Mouse (Mus musculus) layer of hippocampus, postnatal 14 days (tissue): ENCODE measurements around the gene Fam120a. TPM values are rescaled to one million over a fixed set of nuclear protein-coding genes. Genes with fewer than 3 reads are reported as not detected.
A peak's percentile ranks its signal among the peaks of the same experiment; 100 is the strongest.

Experiments
- DNase-seq, 2 experiments: peaks; one replicate each; pipeline ENCODE4 v3.0.0; 2021 to 2022; ENCODE audit warnings: low spot score in 2 of 2, mixed read lengths in 1 of 2
- long read RNA-seq, 2 experiments: library from polyadenylated mRNA; stranded (forward); transcript quantifications; one replicate each; pipeline ENCODE4 v2.0.0; 2021
- total RNA-seq, 2 experiments: library from RNA; stranded (reverse); gene quantifications; 2 replicates each; pipeline ENCODE4 v1.2.3; 2021

The Fam120a gene
- total RNA-seq, result 100 to 1,000 TPM; 113 to 114 TPM
- long read RNA-seq, experiment 1, full-length matches to known transcripts, result 11 of 35 reads
- long read RNA-seq, experiment 1, partial matches to known transcripts, result 19 of 35 reads
- long read RNA-seq, experiment 1, other reads (novel, unspliced or antisense), result 5 of 35 reads
- long read RNA-seq, experiment 2, full-length matches to known transcripts, result 19 of 43 reads
- long read RNA-seq, experiment 2, partial matches to known transcripts, result 16 of 43 reads
- long read RNA-seq, experiment 2, other reads (novel, unspliced or antisense), result 8 of 43 reads

DNA sequence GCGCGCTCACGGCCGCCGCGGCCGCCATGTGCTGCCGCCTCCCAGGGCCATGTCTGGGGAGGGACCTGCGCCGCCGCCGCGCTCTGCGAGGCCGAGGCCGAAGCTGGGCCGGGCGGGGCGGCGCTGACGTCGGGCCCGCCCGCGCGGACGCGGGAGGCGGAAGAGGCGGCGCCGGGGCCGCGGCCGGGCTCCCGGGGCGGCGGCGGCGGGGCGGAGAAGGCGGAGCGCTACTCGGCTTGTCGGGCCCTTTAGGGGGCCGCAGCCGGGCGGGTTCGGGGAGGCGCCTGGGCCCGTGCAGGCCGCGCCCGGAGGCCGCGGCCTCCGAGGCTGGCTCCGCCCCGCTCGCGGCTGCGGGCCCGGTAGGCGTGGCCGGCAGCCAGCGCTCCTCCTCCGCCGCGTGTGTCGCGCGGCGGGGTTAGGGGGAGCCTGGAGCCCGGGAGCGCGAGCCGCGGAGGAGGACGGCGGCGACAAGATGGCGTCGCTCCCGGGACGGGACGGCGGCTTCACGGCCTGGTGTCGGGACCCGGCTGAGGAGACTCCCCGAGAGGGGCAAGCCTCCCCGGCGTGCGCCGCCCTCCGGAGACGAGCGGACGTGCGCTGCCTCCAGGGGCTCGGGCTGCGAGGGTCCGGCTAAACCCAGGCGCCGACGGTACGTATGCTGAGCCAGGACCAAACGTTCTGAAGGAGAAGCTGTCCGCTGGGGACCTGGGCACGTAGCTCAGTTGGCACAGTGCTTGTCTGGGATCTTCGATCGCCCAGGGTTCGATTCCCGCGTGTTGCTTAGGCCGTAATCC, at the start of gene Fam120a:
TSS of gene Fam120a (minus strand) at position 62 of the 794 bp plus-strand sequence.
- peak; percentile 82 to 85 for DNase-seq

DNA sequence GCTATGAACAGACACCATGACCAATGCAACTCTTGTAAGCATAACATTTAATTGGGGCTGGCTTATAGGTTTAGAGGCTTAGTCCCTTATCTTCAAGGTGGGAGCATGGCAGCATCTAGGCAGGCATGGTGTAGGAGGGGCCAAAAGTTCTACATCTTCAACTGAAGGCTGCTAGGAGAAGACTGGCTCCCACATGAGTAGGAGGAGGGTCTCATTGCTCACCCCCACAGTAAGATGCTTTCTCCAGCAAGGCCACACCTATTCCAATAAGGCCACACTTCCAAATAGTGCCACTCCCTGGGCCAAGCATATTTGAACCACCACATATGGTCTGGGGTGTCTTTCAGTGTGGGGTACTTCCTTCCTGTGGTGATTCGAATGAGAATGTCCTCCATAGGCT, 49.6 kb upstream of the Fam120a start:
- no peak for DNase-seq

DNA sequence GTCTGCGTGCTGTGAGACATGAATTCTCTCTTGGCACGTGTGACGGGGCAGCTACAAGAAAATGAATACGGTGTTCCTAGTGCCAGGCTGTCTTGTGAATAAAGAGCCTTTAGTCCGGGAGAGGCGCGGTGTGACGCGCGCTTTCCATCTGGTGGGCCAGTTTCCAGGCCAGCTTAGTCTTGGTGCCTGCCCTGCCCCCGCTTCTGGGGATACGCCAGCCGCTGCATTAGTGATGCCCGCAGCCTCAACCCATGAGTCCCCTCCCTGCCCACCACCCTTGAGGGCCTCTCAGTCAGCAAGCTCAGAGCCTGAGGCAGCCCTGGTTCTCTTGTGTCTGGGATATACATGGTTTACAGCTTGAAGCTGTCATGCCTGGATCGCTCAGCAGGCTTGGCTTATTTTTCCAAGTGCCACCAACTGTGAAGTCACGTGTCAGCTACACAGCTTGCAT, 48.5 kb upstream of the Fam120a start:
- DNase-seq, result peak; percentile 91 to 94

DNA sequence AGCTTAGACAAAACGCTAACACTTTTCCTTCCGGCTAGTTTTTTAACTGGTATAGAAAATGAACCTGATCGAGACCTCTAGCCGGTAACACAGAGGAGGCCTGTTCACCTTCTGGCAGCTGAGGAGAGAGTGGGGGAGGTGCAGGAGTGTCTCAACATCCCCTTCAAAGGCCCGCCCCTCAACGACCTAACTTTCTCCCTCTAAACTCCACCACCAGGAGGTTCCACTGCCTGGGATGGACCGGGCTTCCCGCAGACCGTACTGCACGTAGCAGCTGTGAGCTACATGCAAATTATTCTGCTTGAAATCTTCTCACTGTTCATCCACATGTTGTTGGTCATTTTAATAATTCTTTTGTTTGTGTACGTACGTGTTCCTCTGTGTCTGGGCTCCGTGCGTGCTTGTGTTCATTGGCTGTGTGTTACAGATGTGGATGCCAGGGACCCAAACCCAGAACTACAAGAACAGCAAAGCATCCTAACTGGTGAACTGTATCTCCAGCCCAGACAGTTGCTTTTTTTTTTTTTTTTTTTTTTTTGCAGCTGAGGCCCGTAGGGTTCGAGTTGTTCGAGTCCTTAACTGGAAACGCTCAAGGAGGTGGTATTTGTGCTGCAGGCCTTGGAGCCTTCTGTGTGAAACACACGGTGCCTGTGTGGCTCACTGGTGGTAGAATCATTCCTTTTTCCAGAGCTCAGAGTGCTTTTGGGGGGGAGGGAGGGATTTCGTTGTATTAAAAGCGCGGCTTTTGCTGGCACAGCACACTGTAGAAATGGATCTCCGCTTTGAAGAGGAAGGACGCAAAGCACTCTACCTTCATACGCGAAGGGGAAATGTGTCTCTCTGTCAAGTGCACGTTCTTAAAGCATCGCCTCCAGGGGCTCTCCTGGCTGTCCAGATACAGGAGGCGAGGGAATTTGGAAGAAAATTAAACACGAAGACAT, 47.8 kb upstream of the Fam120a start:
- DNase-seq, result peak in 1 of 2 experiments; percentile 35

DNA sequence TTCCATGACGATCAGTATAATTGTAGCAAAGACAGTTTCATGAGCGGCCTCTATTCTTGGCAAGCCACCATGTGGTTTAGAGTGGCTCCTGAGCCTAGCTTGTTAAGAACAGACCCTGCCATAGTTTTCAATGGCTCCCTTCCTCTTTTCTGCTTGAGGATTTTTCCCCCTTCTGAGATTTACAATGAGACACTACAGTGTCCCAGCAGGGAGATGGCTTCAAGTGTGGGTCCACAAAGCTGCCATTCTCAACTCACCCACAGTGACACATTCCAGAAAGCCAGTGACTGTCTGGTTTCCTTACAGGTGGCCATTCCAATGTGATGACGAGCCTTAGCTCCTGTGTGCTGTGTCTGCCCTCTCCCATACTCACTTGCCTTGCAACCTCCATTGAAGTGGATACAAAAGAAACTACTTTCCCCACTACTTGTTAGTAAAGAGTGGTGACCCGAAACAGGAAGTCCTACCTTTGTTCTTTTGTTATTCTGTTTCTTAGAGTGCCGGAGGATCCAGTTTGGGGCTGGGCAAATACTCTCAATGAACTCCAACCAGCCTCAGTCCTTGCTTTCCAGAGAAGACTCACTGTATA, 45.5 kb upstream of the Fam120a start:
- no peak for DNase-seq

DNA sequence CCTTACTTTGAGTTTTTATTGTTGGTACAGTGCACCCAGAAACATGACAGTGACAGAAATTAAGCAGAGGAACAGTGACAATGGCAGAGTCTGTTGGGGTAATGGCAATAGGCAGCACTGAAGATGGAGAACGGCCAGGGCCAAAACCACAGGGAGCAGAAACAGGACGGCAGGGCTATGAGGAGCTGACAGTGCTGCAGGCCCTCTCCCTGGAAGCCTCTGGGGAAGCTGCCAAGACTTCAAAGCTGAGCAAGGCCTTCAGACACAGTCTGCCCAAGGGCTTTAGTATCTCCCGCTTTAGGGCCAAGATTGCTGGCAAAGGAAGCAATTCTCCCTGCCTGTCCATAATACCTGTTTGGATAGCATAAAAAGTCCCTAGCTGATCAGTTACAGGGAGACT, 33.9 kb upstream of the Fam120a start:
- peak; percentile 22 to 53 for DNase-seq

DNA sequence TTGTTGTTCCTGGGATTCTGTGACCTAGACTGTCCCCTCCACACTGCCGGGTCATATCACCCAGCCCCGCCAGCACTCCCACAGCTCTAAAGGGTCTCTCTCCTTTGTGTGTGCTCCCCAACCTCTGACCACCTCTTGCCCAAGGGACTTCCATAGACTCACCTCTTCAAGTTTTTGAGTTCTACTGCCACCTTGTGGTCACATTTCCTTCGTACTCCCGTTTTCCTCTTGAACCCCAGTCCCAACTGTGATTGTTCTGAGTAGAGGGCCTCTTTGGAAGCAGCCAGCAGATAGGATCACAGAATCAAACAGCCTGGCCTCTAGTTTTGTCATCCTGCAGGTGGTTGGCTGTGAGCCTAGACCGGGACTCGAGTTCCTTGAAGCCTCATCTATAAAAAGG, 30.8 kb upstream of the Fam120a start:
- DNase-seq, result peak; percentile 32 to 77

DNA sequence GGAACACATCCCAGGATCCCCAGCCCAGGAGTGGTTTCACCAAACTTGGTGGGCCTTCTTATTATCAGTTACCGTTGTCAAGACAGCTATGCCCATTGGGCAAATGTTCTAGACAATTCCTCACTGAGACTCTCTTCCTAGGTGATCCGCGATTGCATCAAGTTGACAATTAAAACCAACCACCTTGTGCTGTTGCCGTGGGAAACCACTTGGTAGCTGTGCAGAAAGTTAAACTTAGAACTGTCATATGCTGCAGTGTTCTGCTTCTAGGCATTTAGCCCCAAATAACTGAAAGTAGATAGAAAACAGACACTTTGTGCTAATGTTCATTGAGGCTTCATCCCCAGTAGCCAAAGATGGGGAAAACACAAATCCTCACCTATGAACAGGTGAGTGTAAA, 28.9 kb upstream of the Fam120a start:
- DNase-seq, result no peak

DNA sequence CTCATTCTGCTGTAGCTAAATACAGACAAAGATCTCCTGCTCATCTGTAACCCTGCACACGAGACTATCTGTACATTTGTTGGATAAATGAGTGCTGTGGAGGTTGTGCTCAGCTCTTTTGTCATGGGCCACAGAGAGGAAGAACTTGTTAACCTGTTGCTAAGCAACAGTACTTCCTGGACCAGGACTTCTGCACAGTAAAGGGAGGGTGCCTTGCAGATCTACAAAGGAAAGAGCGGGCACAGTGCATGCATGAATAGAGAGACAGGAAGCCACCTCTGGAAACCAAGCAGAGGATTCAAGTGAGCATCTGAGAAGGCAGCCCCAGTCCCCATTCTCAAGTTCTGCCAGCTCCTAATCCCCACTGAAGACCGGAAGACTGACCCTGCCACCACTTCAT, 27.1 kb upstream of the Fam120a start:
- DNase-seq, result no peak

DNA sequence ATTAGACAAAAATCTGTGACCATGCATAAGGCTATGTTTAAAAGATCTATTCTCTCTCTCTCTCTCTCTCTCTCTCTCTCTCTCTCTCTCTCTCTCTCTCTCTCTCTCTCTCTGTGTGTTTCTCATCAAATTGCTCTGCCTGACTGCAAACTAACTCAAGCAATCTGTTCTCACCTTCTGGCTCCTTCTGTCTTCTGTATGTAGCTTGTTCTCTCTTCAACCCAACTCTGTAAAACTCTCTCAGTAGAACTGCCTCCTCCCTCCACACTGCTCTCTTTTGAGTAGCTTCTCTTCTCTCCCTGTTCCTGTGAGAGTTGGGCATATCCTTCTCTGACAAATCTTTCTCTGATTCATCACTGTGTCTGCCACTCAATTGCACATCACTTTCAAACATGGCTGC, 25.1 kb upstream of the Fam120a start:
- peak in 1 of 2 experiments; percentile 53 for DNase-seq

DNA sequence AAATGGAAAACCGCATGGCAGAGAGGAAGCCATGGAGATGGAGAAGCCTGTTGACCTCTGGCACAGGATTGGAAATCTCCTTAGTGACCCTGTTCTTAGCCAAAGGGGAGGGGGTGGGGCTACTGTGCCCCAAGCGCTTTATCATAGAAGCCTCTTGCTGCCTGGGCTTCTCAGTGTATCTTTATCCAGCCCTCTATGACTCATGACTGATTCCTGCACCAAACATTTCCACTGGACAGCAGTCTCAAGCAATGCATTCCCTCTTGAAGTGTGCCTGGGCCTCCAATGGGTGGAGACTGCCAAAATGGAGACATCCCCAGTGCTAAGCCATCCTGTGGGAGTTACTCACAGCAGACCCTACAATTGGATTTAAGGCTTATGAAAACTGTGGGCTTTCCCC, 22.3 kb upstream of the Fam120a start:
- no peak for DNase-seq

DNA sequence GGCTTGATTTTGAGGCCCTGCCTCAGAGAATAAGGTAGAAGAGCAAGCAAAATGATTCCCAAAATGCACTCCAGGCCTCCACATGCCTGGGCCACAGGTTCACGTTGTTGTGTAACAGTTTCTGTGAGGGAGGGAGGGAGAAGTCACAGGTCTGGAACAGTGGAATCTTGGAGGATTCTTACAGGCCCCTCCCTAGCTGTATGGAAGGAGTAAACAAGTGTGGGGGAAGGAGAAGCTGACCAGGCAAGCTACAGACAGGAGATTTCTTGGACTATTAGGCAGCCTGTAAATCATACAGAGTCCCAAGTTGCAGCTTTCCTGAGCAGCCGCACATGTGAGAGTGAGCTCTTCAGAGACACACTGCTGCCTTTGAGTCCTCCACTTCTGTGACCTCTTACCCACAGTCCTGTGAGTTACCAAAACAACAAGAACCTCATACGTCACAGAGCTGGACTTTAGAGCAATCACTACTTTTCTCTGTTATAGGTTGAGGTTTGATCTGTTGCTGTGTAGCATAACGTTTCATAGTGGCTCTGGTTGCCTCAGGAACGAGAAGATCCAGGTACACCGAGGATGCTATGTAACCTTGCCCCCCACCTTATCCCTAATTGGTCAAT, 14.8 kb upstream of the Fam120a start:
- no peak for DNase-seq

DNA sequence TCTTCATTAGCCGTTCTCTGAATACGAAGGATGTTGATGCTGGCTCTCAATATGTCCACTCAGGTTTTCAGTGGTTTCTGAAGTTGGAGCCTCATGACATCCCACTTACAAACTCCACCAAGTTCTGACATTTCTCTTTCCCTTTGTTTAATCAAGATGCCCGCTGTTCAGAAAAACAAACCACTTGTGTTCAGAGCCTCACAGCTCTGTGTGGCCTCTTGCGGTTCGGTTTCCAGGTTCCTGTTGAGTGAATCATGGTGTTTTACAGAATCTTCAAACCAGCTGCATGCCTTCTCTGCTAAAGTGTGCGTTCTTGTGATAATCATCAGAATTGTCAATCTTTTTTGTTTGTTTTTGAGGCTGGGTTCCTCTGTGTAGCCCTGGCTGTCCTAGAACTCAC, 11.3 kb upstream of the Fam120a start:
- no peak for DNase-seq

DNA sequence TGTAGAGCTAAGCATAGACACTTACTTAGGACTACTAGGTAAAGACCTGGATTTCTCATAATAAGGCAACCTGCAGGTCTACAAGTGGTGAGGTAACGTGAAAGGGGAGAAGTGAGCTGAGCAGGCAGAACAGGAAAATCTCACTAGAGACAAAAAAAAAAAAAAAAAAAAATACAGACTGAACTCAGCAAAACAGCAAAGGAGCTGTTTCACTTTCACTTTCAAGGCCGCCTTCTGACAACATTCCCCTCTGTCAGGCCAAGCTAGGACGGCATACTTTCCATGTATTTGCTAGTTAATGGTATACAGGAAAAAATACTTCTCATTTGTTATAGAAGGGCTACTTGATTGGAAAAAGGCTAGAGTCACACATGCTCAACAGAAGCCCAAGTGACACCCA, 10.0 kb upstream of the Fam120a start:
- DNase-seq, result no peak

DNA sequence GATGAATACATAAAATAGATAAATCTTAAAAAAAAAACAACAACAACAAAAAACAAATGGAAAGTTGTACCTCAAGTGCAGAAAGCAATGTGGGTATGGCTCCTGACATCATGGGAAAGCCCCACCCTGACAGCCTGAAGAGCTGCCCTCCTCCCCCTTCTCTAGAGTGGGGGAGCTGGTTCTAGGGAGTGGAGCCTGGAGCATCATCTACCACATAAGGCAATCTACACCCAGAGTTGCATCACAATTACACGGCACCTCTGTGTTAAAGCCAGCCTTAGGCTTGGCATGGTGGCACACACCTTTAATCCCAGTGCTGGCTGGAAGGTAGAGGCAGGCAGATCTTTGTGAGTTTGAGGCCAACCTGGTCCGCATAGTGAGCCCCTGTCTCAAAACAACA, 6.9 kb upstream of the Fam120a start:
- no peak for DNase-seq

DNA sequence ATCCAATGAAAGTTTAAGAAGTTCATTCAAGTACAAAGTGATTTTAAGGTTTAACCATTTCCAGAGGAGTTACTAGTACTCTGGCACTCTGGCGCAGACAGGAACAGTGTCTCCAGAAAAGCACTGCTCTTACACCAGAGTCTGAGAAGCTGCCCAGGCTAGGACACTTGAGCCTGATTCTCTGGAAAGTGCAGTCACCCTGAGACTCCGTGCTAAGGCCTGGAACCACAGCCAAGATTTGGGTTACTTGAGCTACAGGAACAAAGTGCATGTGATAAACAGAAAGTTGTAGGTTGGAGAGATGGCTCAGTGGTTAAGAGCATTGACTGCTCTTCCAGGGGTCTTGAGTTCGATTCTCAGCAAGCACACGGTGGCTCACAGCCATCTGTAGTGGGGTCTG, 6.4 kb upstream of the Fam120a start:
- DNase-seq, result no peak

DNA sequence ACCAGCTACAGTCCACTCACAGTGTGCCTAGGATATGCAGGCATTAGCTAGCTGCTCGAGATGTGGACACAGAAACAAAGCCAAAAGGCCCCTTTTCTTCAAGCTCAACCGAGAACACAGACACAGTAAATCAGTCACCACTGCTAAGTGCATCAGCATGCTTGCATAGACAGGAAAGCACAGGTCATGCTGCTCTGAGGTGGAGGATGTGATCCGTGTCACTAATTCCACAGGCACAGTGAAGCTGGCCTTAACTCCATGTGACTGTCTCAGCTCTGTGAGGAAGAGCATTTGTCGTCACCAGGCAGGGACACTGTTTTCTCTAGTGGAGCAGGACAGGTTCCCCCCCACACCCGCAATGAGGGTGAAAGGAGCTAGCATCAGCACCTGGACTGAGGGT, 5.4 kb upstream of the Fam120a start:
- DNase-seq, result no peak

DNA sequence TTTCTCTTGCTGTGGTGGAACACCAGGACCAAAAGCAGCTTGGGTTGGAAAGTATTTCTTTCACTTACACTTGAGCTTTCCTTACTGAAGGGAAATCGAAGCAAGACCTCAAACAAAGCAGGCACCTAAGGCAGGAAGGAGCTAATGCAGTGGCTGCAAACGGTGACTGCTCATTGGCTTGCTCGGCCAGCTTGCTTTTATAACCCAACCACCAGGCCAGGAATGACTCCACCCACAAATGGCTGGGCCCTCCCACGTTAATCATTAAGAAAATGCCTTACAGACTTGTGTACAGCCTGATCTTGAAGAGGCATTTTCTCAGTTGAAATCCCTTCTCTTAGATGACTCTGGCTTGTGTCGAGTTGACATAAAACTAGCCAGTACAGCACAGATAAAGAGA, 3.2 kb upstream of the Fam120a start:
- no peak for DNase-seq

DNA sequence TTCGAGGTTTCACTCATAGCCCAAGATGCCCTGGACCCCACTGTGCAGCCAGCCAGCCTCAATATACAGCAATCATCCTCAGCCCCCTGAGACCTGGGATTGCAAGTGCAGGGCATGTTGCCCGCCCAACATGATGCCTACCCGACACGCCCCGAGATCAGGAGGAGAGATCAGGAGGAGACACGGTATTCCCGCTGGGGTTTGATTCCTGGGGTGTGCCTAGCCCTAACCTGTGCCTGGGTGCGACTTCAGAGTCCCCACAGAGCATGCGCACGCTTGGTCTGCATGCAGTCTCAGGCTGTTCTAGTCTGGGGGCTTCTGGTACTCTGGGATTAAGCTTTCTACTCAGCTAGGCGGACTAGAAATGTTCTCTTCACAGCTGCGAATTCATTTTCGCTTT, 2.7 kb upstream of the Fam120a start:
- no peak for DNase-seq

DNA sequence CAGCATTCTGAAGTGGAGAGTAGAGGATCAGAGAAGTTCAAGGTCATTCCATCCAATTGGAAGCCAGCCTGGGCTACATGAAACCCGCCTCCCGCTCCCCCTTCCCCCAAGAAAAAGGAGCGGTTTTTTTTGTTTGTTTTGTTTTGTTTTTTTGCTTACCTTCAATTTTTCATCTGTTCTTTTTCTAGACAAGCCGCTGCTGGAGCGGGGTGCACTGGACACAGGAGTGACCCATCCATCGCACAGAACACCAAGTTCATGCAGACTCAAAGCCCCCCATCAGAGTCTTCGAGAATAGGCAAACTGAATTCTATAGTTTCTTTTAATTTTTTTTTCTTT, 902 bp upstream of the Fam120a start:
- DNase-seq, result no peak
